Mouse (Mus musculus): ENCODE results near the gene Clec2e.
"Not testable (repeated sequence)": the region's sequence is repeated elsewhere in the genome, so short reads cannot be mapped to it uniquely, and the experiment has no call there.

Clec2e gene

GRCm38 (mm10) chr6:129100794-129101193 lies at the start of gene Clec2e:
TSS of gene Clec2e (minus strand) at chr6:129100913.
- not testable (repeated sequence) for DNase-seq (ENCODE audit: low spot score)

GRCm38 (mm10) chr6:129146812-129147211 lies 46.1 kb upstream of the Clec2e start:
- DNase-seq (ENCODE audit: low spot score) = no peak

GRCm38 (mm10) chr6:129132604-129133341 lies 32.1 kb upstream of the Clec2e start:
- DNase-seq (ENCODE audit: low spot score) = no peak

- DNase-seq (ENCODE audit: low spot score) = no peak
Observed at GRCm38 (mm10) chr6:129126861-129127260, 26.1 kb upstream of the Clec2e start.

- not testable (repeated sequence) for DNase-seq (ENCODE audit: low spot score)
Observed at GRCm38 (mm10) chr6:129124531-129124930, 23.8 kb upstream of the Clec2e start.

- DNase-seq (ENCODE audit: low spot score) = no peak
Observed at GRCm38 (mm10) chr6:129116223-129116622, 15.5 kb upstream of the Clec2e start.

- not testable (repeated sequence) for DNase-seq (ENCODE audit: low spot score)
Observed at GRCm38 (mm10) chr6:129114237-129114636, 13.5 kb upstream of the Clec2e start.

- DNase-seq (ENCODE audit: low spot score) = no peak
Observed at GRCm38 (mm10) chr6:129113769-129114168, 13.1 kb upstream of the Clec2e start.

GRCm38 (mm10) chr6:129113030-129113673 lies 12.4 kb upstream of the Clec2e start:
- no peak for DNase-seq (ENCODE audit: low spot score)

- DNase-seq (ENCODE audit: low spot score) = no peak
Observed at GRCm38 (mm10) chr6:129112526-129112925, 11.8 kb upstream of the Clec2e start.

GRCm38 (mm10) chr6:129107916-129108315 lies 7.2 kb upstream of the Clec2e start:
- no peak for DNase-seq (ENCODE audit: low spot score)

- DNase-seq (ENCODE audit: low spot score) = no peak
Observed at GRCm38 (mm10) chr6:129102858-129103555, 2.3 kb upstream of the Clec2e start.

- no peak for DNase-seq (ENCODE audit: low spot score)
Observed at GRCm38 (mm10) chr6:129101604-129102003, 891 bp upstream of the Clec2e start.

- DNase-seq (ENCODE audit: low spot score) = no peak
Observed at GRCm38 (mm10) chr6:129097929-129098328, 2.8 kb downstream of the Clec2e start.

GRCm38 (mm10) chr6:129095166-129095565 lies 5.5 kb downstream of the Clec2e start:
- DNase-seq (ENCODE audit: low spot score) = no peak

- not testable (repeated sequence) for DNase-seq (ENCODE audit: low spot score)
Observed at GRCm38 (mm10) chr6:129088596-129088995, 12.1 kb downstream of the Clec2e start.

GRCm38 (mm10) chr6:129088161-129088560 lies 12.6 kb downstream of the Clec2e start:
- no peak for DNase-seq (ENCODE audit: low spot score)

- not testable (repeated sequence) for DNase-seq (ENCODE audit: low spot score)
Observed at GRCm38 (mm10) chr6:129086031-129086430, 14.7 kb downstream of the Clec2e start.

- no peak for DNase-seq (ENCODE audit: low spot score)
Observed at GRCm38 (mm10) chr6:129085098-129085497, 15.6 kb downstream of the Clec2e start.

- no peak for DNase-seq (ENCODE audit: low spot score)
Observed at GRCm38 (mm10) chr6:129066986-129067385, 33.7 kb downstream of the Clec2e start.

GRCm38 (mm10) chr6:129066530-129066929 lies 34.2 kb downstream of the Clec2e start:
- DNase-seq (ENCODE audit: low spot score) = no peak

GRCm38 (mm10) chr6:129065857-129066256 lies 34.9 kb downstream of the Clec2e start:
- no peak for DNase-seq (ENCODE audit: low spot score)

- no peak for DNase-seq (ENCODE audit: low spot score)
Observed at GRCm38 (mm10) chr6:129065407-129065806, 35.3 kb downstream of the Clec2e start.

Measured in MN1 (cell line).